Mouse (Mus musculus) spleen, adult 12 weeks (tissue): ENCODE measurements around the gene Thsd1.

Source experiments
- DNase-seq: peaks from one replicate; pipeline ENCODE4 v3.0.0; 2022; ENCODE audit warnings: low spot score

Gene Thsd1

DNA sequence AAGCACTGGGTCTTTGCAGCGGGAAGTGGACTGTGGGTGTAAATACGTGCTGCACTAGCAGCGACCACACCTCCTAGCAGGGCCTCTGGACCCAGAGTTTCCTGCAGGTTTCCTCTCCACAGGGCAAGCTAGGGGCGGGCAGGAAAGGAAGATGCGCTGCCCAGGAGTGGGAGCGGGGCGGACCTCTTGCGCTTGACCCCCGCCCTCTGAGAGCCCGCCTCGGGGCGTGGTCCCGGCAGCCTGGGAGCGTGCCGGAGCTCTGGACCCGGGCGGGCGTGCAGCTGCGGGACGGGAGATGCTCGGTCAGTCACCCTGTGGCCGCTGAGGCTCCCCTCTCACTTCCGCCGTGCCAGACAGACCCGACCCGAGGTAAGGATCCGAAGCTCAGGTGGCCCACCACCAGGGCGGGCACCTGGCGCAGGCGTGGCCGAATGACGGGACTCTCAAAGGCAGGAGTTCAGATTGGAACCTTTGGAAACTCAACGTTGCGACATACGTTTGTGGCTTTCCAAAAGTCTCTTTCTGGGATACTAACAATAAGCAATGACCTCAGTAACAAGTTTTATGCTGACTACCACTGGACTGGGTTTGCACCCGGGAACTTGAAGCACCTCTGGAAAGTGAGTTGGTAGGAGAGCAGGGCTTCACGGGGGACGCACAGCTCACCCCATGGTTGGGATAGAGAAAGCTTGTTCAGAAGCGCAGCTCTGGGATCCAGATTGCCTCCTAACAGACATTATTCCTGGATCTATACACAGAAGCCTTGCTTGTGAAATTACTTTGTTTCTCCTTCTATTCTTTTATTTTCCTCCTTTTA is at the start of gene Thsd1:
Gene Thsd1 (plus strand): TSS at position 253 of the 817 bp plus-strand sequence.
- DNase-seq, result no peak

DNA sequence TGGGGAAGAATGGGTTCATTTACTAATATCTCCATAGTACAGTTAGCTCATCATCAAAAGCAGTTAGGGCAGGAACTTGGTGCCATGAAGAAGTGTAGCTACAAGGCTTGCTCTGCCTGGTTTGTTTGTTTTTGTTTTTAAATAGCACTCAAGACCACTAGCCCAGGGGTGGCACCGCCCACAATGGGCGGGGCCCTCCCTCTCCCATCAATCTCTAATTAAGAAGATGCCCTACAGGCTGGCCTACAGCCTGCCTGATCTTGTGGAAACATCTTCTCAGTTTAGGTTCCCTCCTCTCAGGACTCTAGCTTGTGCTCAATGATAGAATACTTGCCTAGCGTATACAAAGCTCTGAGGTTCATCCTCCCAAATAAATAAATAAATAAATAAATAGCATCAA is 42.2 kb upstream of the Thsd1 start:
- DNase-seq, result peak; percentile 61

DNA sequence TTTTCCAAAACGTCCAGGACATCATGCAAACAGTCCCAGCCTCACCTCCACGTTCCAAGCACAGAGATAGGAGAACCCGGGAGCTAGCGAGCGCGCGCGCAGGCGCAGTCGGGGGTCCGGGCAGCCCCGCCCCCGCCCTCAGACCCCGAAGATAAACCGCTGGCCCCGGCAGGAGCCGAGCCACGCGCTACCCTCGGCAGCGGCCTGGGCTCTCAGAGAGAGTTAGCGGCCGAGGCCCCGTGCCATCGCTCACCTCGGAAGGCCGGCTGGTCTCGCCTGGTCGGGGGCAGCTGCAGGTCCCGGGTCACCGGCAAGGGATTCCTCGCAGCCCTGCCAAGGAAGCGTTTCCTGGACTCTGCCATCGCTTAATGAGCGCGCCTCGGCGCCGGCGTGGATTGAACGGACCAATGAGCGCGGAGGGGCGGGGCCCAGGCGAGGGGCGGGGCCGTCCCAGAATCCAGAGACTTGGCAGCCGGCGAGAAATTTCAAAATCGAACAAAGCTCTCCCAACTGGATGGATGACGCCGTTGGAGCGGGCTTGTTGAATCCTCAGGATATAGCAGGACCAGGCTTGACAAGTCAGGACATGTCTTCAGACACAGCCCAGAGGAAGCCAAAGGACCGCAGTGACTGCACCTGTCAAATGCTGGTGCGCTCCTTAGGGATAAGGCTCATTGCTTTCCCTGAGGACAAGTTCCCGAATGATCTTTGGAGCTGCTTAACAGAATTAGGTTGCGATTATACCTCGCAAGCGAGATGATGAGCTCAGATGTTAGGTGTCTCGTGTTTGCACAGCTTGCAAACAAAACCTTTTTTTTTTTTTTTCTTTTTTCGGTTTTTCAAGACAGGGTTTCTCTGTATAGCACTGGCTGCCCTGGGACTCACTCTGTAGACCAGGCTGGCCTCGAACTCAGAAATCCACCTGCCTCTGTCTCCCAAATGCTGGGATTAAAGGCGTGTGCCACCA is 41.4 kb upstream of the Thsd1 start, which contains the start of gene Ckap2:
Gene Ckap2 (minus strand): TSS at position 389 of the 967 bp plus-strand sequence.
- peak; percentile 87 for DNase-seq

DNA sequence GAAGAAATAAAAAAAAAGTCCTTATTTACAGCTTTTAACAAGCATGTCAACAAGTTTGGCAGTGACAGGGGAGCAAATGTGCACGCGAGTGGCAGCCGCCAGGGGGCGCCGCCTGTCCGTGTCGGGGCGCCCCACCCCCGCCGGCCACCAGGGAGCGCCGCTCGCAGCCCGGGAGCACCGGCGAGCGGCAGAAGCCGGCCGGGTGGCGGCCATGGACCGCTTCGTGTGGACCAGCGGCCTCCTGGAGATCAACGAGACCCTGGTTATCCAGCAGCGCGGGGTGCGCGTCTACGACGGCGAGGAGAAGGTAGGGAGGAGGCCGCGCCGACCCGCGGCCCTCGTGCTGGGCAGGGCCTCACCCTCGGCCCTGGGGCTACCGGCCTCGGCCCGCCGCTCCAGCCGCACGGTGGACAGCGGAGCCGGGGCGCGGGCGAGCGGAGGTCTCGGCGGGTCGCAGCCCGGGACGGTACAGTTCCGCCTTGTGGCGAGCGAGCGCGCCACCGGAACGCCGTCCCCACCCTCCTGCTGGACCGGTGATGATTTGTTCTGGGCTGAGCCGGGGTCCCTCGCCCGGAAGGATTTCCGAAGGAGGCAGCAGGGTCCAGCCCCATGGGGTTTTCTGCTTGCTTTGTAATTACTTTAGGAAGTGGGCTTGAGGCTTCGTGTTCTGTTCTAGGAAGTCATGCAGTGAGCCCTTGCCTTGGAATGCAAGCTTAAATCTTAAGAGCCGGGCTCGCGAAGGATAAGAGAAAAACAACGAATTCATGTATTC is 34.3 kb upstream of the Thsd1 start, which contains the start of gene Vps36:
Gene Vps36 (plus strand): TSS at position 150 of the 772 bp plus-strand sequence.
- peak; percentile 87 for DNase-seq

DNA sequence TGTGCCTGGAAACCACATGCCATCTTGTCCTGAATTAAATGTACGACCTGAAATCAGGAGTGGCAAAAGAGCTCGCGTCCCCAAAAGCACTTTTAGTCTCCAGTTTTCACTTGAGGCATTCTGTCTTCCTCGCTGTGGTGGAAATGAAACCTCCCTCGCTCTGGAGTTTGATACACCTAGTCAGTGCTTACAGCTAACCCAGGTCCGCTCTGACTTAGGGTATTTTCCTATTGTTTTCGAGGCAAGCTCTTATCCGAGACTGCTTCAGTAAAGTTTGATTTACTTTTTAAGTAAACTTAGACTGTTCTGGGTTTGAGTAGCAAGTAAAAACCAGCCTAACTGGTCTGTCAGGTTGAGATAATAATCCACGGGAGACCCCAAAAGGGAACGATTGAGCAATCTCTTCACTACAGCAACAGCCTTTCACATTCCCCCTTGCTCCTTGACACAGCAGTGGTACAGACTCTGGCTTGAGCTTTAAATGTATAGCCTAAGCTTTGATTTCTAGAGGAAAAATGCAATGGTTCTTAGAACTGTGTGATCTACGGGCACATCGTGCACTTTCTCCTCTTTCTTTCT is 33.6 kb upstream of the Thsd1 start:
- no peak for DNase-seq

DNA sequence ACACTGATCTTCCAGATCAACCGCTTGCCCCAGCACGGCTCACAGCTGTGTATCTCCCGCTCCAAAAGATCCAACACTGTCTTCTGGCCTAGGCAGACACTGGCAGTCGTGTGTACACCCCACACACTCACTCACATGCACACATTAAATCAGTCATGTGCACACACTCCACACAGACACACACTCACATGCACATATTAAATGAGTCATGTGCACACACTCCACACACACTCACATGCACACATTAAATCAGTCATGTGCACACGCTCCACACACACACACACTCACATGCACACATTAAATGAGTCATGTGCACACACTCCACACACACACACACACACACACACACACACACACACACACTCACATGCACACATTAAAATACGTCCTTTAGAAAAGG is 29.2 kb upstream of the Thsd1 start:
- no peak for DNase-seq

DNA sequence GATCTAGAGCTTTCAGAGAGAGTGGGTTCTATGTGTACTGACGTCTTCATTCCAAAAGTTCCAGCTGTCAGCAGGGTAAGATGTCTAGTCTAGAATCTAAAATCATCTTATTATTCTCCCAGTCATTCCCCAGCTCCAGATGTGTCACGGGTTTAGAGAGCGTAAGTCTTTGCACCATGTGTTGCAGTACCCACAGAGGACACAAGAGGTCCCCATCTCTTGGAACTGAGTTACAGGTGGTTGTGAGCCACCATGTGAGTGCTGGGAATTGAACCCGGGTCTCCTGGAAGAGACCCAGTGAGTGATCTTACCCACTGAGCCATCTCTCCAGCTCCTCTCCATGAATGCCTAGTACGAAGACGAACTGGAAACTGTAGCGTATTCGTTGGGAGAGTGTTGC is 27.6 kb upstream of the Thsd1 start:
- DNase-seq, result no peak

DNA sequence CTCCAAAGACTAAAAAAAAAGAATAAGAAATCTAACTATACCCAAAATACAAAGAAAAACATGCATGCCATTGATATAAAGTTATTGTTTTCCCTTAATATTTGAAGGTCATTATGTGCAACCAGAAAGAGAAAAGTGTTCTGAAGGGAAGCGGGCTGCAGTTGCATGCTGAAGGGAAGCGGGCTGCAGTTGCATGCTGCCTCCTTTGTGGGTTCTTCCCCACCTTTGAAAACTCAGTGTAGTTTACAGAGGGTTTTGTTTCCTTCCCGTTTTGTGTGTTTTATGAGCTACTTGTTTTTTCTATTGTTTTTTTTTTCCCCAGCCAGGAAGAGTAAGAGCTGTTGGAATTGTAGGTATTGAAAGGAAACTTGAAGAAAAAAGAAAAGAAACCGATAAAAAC is 19.6 kb upstream of the Thsd1 start:
- DNase-seq, result no peak

DNA sequence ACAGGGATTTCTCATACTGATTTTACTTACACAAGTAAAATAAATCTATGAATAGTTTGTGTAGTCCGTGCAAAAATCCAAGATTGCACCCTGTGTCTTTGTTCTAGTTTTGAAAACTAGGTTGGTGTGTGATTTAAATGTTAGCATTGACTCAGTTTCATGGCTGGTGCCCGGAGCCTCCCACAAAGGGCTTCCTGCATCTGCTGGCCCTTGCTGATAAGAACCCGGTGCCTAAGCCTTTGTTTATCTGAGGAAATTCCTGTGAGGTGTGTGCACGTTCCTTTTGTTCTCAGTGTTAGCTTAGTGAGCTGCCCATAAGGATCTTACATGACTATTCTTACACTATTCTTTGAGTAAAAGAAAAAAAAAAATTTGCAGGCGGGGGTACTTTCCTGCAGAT is 18.1 kb upstream of the Thsd1 start:
- no peak for DNase-seq

DNA sequence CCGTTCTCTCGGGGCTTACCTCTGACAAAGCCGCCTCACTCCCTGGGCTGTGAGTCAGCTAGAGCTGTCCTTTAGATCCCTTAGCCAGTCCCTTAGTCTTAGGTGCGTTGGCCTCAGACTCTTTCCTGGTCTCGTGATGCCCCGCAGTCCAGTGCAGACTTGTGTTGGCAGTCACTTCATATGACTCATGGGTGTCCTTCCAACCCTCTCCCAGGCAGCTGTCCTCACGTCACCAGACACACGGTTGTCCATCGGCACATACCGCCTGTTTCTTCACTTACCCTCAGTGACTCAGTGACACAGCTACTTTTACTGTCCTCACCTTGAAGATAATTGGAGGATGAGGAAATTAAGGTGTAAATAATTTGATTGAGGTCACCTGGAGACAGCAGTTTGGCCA is 12.3 kb upstream of the Thsd1 start:
- no peak for DNase-seq

DNA sequence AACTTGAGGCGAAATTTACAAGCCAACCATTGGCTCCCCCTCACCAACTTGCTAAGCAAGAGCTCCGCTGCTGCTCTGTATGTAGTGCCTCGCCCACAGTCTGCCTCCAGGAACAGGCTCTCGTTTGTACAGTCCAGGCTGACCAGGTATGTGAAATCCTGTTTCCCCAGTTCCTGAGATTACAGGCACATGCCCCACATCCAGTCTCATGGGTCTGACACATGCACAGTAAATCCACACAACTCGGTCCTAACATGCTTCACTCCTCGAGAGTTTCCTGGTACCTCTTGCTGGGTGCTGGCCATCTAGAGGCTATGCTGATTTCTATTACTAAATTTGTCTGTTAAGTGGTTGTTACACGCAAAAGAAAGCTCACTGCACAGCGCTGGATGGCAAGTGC is 752 bp upstream of the Thsd1 start:
- DNase-seq, result no peak

DNA sequence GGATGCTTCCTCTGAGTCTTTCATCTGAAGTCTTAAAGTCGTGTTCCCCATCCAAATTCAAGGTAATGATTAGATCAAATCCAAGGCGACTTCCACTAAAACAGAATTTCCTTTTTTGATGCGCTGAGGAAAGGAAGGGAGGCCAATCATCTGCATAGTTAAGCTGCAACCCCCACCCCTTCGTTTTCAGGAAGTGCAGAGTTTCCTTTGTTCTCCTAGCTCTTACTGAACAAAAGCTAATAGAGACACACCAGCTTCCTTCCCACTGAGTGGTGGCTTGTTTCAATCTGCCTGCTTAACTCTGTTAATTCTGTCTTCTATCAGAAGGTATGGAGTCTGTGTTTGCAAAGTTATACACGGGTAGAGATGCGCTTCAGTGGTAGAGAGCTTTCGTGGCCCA is 1.5 kb downstream of the Thsd1 start:
- DNase-seq, result no peak

DNA sequence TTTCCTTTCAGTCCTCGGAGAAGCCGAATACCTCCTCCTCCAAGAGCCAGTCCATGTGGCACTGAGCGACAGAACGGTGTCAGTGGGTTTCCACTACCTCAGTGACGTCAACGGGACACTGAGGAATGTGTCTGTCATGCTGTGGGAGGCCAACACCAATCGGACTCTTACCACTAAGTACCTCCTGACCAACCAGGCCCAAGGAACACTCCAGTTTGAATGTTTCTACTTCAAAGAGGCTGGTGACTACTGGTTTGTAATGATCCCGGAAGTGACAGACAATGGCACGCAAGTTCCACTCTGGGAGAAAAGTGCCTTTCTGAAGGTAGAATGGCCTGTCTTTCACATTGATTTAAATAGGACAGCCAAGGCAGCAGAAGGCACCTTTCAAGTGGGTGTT is 15.9 kb downstream of the Thsd1 start:
- no peak for DNase-seq

DNA sequence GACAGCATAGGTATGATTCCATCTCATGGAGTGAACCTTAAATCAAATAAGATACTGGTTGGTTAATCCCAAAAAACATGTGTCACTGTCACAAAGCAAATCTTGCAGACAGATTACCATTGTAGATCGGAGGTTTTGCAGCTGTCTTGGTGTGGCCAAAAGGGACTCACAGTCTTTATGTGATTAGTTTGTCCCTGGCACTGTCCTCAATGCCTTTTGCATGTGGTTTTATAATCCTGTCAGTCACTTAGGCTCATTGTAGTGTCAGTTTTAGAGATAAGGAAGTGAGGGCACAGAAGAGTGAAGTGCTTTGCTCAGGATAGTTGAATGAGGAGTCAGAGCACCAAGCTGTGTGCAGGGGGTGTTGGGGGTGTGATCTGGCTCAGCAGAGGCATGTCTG is 18.6 kb downstream of the Thsd1 start:
- no peak for DNase-seq

DNA sequence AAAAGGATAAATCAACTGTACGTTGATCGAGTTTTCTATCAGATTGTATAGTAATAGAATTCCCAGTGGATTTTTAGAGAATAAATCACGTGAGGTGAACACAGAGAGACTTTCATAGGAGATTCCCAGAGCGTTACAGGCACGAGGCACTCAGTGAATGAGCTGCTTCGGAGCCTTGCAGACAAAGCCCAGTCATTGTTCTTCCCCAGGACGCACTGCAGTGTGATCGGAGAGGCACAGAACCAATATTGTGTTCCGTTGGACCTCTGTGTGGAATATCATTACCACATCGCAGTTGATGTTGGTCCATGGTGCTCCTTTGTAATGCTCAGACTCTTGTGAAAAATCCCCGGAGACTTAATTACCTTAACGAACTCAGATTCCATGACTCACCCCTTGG is 20.8 kb downstream of the Thsd1 start:
- no peak for DNase-seq

DNA sequence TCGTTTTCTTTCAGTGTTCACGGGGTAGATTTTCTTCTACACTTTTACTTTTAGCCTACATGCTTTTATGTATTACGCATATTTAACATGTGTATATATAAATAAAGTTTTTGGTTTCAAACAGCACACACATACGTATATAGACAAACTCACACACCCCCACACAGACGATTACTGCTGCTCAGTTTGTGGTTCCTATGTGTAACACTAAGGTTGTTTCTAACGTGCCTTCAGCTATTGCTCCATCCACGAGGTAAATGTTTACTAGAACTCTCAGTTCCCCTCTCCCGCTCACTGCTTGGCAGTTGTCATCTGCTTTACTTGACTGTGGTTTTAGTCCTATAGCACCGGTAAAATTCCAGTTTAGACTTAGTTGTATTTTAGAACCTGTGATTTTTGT is 22.0 kb downstream of the Thsd1 start:
- DNase-seq, result no peak

DNA sequence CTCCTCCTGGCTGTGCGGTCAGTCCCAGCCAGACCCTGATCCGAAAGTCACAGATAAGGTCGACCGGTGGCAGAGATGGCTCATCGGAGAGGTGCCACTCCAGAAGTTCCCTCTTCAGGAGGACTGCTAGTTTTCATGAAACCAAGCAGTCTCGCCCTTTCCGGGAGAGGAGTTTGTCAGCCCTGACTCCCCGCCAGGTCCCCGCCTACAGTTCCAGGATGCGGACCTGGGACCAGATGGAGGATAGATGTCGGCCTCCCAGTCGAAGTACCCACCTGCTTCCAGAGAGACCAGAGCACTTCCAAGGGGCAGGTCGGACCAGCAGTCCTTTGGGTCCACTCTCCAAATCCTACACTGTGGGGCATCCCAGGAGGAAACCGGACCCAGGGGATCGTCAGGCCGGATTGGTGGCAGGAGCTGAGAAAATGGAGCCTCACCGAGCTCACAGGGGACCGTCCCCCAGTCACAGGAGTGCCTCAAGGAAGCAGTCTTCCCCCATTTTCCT is 31.9 kb downstream of the Thsd1 start:
- DNase-seq, result no peak

DNA sequence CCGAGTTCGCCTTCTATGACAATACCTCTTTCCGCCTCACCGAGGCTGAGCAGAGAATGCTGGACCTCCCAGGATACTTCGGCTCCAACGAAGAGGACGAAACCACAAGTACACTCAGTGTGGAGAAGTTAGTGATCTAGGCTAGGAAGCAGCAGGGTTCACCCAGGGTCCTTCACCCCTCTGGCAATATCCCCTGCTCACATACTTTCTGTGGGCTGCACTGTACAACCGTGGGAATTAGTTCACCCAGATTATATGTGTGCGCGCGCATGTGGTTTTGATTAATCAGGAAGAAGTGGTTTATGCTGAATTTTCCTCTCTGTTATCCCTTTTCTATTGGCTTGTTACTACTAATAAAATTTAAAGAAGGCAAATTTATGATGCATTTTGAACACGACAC is 32.4 kb downstream of the Thsd1 start:
- no peak for DNase-seq

DNA sequence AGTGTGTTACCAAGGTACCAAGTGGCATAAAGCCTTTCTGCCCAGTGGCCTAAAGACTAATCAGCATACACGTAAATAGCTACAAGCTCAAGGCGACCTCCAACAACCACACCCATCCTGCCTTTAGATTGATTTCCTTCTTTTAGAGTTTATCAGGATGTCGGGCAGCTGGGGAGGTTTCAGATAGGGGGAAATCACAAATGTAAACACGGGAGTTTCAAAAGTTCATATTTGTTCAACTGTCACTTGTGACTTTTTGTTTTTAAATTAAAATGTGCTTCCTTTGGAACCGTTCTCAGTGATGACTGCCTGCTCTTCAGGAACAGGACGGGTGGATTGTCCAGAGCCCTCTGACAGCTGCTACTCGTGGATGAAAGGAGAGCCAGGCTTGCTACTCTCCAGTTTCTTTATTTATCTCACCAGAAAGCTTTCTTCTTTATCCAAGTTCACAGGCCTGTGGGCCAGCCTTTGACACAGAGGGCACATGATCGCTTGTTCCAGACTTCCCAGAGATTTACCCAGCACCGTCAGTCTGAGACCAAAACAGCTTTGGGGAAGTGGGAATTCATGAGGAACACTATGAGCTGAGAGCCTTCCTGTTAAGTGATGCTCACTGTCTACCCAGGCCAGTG is 33.1 kb downstream of the Thsd1 start:
- no peak for DNase-seq

DNA sequence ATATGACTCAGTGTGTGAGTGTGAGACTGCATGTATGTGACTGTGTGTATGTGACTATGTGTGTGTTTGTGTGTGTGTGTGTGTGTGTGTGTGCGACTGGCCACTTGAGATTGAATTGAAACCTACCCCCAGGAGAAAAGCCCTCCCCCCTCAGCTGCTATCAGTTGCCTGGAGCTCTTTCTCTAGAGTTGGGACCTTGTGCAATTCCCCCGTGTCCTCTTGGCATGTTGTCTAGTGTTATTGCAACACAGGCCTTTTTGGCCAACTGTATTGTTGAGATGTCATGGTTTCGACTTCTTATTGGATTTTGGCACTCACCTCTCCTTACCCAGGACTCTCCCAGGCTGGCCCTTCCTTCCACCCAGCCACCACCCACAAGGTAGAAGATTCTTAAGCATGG is 35.2 kb downstream of the Thsd1 start:
- DNase-seq, result no peak

DNA sequence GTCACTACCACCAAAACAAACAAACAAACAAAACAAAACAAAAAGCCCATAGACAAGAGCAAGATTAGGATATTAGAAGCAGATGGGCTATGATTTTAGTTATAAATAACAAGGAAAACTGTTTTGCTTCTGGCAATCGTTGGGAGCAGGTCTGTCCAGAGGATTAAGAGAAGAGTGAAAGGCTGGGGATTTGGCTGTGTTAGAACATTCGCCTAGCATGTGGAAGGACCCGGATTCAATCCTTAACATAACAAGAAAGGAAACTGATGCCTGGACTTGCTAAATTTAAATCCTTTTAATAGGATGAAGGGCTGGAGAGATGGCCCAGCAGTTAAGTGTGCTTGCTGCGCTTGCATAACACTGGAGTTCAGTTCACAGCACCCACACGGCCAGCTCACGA is 37.2 kb downstream of the Thsd1 start:
- no peak for DNase-seq
